Mouse (Mus musculus) layer of hippocampus, adult 2 months (tissue): ENCODE measurements around the gene Crym. TPM values are rescaled to one million over a fixed set of nuclear protein-coding genes. Genes with fewer than 3 reads are reported as not detected.

Experiments
- DNase-seq, 2 experiments: peaks; one replicate each; pipeline ENCODE4 v3.0.0; 2022; ENCODE audit warnings: low spot score in 2 of 2
- H3K27ac ChIP-seq: fragments of 200-600 bp; 2 replicates; pipeline ENCODE4 v1.8.1; 2022
- H3K4me3 ChIP-seq: fragments of 200-600 bp; 2 replicates; pipeline ENCODE4 v1.8.1; 2022; ENCODE audit warnings: mild to moderate bottlenecking
- CTCF ChIP-seq: fragments of 200-600 bp; conservative IDR thresholded peaks from 2 replicates; pipeline ENCODE4 v1.8.1; 2022; ENCODE audit warnings: antibody characterized with exemption, mild to moderate bottlenecking, moderate library complexity
- long read RNA-seq, 2 experiments: library from polyadenylated mRNA; stranded (forward); transcript quantifications; one replicate each; pipeline ENCODE4 v2.0.0; 2021; ENCODE audit warnings: borderline mapping rate in 2 of 2
- total RNA-seq, 2 experiments: library from RNA; stranded (reverse); gene quantifications; 2 replicates each; pipeline ENCODE4 v1.2.3; 2021

Gene Crym
- total RNA-seq: 100 to 1,000 TPM; 235 to 270 TPM
- long read RNA-seq, experiment 1, transcript Crym-201 (8 exons, 1,383 nt): major isoform, 78 of 102 reads
- long read RNA-seq, experiment 1, partial matches to known transcripts: 20 of 102 reads
- long read RNA-seq, experiment 1, other reads (novel, unspliced or antisense): 4 of 102 reads
- long read RNA-seq, experiment 2, transcript Crym-201 (8 exons, 1,383 nt): major isoform, 97 of 114 reads
- long read RNA-seq, experiment 2, partial matches to known transcripts: 10 of 114 reads
- long read RNA-seq, experiment 2, other reads (novel, unspliced or antisense): 7 of 114 reads

DNA sequence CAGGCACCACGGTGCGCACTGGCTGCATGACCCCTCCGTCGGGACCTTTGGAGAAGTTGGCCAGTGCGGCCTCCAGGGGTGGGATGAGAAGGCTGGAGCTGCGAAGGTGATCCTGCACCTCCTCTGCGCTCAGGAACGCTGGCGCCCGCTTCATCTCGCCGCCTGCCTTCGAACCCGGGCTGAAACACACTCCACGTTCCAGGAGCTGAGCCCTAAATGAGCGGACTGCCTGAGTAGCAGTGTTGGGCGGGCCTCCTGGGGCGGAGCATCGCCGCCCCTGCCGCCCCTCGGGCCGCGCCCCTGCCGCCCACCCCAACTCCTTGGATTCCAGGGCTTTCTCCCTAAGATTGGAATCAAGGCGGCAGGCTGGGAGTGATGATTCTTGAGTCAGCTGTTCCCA, at the start of gene Crym:
Gene Crym (minus strand): TSS at position 341 of the 400 bp plus-strand sequence.
- TF ChIP-seq CTCF: no peak
- peak in 1 of 2 experiments; percentile 57 for DNase-seq
- Histone ChIP-seq H3K27ac (peak within 1 kb of the TSS; percentile 92), H3K4me3 (peak within 1 kb of the TSS; percentile 67)

- H3K4me3 ChIP-seq: no peak overlapping the region
- no peak overlapping the region for H3K27ac ChIP-seq
- no peak for DNase-seq
- peak; percentile 71 for TF ChIP-seq CTCF
Measured at GRCm38 (mm10) chr7:120241092-120241491, 39.2 kb upstream of the Crym start.

DNA sequence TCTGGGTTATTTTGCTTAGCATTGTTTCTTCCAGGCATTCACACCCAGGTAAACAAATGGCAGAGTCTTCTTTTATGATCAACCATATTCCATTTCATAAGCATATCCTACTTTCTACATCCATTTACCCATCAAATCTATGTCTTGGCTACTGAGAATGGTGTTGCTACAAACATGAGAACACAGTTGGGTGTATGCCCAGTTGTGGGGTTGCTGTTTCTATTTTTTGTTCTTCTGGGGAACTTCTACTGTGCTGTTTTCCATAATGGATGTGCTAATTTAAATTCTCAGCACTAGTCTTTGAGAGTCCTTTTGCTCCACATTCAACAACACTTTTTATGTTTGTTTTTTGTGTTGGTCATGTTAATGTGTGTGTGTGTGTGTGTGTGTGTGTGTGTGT, 26.6 kb upstream of the Crym start:
- Histone ChIP-seq H3K4me3 (no peak overlapping the region), H3K27ac (no peak overlapping the region)
- DNase-seq: peak in 1 of 2 experiments; percentile 12
- TF ChIP-seq CTCF: no peak

DNA sequence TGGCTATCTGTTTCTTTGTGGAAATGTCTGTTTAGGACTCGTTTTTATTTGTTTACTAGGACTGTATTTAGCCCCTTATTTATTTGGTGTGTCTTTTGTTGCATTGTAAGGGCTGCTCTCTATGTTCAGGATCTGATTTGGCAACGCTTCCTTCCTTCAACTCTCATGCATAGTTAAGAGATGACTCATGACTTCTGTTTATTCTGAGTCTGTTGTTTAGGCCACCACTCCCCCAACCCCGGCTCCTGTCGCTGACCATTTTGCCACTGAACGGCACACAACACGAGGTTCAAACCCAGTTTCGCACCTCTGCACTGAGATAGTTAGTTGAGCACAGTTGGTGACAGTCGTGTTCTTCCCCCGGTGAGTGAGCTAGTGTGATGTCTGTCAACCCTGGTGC, 4.1 kb upstream of the Crym start:
- no peak for DNase-seq
- H3K27ac ChIP-seq: no peak overlapping the region
- H3K4me3 ChIP-seq: no peak overlapping the region
- TF ChIP-seq CTCF: no peak

DNA sequence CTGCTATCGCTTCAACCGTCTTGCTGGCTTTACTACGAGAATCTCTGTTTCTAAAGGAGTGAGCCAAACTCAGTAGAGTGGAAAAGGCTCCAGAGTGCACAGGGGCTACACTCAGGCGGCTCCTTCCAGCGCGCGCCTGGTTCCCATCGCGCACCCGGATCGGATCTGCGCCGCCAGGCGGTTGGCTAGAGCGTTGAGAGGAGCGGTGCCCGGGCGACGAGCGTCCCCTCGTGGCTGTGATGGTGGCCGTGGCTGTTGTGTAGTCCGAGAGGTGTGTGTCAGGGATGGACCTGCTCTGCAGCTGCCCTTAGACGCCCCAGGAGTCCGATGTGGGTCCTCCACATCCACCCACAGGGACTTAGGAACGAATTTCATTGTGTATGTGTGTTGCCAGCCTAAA, 1.9 kb upstream of the Crym start, which contains the start of gene Abca14:
Gene Abca14 (plus strand): TSS at position 173 of the 400 bp plus-strand sequence.
- peak; percentile 100 for TF ChIP-seq CTCF
- peak; percentile 82 to 94 for DNase-seq
- Histone ChIP-seq H3K4me3 (peak within 1 kb of the TSS; percentile 39; the same call in 1 of the 2 replicates), H3K27ac (no peak within 1 kb of the TSS)

DNA sequence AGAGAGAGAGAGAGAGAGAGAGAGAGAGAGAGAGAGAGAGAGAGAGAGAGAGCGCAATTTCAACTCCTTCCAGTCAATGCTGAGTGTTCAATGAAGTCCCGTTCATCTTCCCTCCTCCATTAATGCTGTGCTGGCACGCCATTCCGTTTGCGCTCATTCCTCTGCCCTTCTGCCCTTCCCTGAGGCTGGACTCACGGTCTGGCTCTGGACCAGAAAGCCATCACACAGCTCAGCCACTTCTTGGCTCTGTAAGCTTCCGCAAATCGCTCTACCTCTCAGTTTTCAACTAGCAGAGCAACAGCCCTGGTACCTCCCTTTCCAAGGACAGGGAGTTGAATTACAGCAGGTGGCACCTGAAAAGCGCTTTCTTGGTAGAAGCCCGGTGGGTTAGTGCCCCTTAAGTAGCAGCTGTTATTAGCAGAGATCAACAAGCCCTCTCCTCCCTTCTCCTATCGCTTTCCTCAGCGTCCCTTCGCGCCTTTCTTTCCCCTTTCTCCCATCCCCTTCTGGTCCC, 623 bp downstream of the Crym start:
- TF ChIP-seq CTCF: no peak
- Histone ChIP-seq H3K27ac (peak overlapping the region; percentile 92), H3K4me3 (peak overlapping the region; percentile 67)
- no peak for DNase-seq

- Histone ChIP-seq H3K4me3 (no peak overlapping the region), H3K27ac (no peak overlapping the region)
- DNase-seq: no peak
- TF ChIP-seq CTCF: no peak
Measured at GRCm38 (mm10) chr7:120195207-120195606, 6.7 kb downstream of the Crym start.

GRCm38 (mm10) chr7:120192816-120193215, 9.1 kb downstream of the Crym start:
- DNase-seq: no peak
- Histone ChIP-seq H3K27ac (peak overlapping the region; percentile 24; the same call in 1 of the 2 replicates), H3K4me3 (no peak overlapping the region)
- TF ChIP-seq CTCF: no peak

DNA sequence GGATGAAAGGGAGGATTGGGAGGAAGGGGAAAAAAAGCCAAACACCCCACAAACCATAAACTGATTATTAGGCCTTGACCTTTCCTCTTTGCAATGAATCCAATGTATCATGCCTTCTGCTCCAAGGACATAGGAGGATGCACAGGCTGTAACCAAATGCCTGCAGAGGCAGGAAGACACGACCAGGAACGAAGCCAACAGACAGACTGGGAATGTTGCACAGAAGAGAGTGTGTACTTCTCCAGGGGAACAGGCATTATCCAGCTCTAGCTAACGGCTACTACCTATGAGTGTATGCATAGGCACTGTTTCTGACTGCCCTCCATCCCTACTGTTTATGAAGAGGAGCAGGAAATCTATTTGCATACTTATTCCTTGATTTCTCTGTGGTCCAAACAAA, 9.7 kb downstream of the Crym start:
- no peak overlapping the region for H3K4me3 ChIP-seq
- TF ChIP-seq CTCF: no peak
- peak overlapping the region; percentile 32; the same call in 1 of the 2 replicates for H3K27ac ChIP-seq
- DNase-seq: peak in 1 of 2 experiments; percentile 38

DNA sequence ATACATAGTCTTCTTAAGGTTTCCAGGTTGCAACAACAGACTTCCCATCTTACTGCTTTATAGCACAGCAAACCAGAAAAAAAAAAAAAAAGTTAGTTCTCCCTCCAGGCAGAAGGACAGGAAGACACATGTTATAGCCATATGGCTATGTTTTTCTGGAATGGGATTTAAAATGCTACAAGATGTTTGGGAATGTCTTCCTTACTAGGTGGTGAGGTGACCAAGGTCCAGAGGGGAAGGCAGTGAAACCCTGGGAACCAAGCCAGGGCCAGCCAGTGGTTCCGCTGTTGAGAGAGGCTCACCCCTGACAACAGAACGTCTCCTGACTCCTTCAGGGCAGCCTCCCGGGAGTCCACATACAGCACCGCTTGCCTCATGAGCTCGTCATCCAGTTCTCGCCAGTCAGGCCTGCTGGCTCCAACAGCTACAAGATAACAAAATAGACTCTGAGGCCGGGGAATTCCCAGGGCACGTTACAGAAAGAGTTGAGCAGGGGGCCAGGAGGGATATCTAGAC, 11.7 kb downstream of the Crym start:
- Histone ChIP-seq H3K4me3 (no peak overlapping the region), H3K27ac (peak overlapping the region; percentile 3; the same call in 1 of the 2 replicates)
- DNase-seq: no peak
- no peak for TF ChIP-seq CTCF

- TF ChIP-seq CTCF: no peak
- no peak for DNase-seq
- H3K27ac ChIP-seq: peak overlapping the region; percentile 3; the same call in 1 of the 2 replicates
Measured at GRCm38 (mm10) chr7:120189369-120190149, 12.4 kb downstream of the Crym start.

DNA sequence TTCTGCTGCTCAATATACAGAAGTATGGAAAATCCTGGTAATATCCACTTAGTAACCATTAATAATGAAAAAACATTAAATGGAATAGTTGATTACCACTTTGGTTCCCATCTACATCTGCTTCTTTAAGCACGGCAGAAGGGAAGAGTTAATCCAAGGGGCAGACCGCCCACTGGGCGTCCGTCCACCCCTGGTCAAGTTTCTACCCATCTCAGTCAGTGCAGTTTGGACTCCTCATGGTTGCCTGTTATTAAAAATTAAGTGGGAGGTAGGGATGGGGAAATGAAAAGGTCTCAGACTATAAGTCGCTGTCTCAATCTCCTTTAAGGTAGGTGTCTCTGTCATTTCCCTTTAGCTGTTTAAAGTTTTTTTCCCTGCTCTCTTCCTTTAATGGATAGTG, 13.0 kb downstream of the Crym start:
- no peak for TF ChIP-seq CTCF
- DNase-seq: no peak
- Histone ChIP-seq H3K27ac (no peak overlapping the region), H3K4me3 (no peak overlapping the region)

More at GRCm38 (mm10) chr7:120189369-120190149, 12.4 kb downstream of the Crym start:
- H3K4me3 ChIP-seq: no peak overlapping the region

GRCm38 (mm10) chr7:120182891-120183290, 19.0 kb downstream of the Crym start:
- Histone ChIP-seq H3K27ac (no peak overlapping the region), H3K4me3 (no peak overlapping the region)
- DNase-seq: no peak
- no peak for TF ChIP-seq CTCF
